Comparison of ENCODE assay signal across 8 mouse cellular contexts in genomic region chr1:178463712-178464111, GRCm38 (mm10). TPM values are rescaled to one million over a fixed set of nuclear protein-coding genes. Genes with fewer than 3 reads are reported as not detected.
DNase-seq lines count a peak whose midpoint lies in the region; ATAC-seq lines count a peak whose summit lies in the region.

No protein-coding gene starts in this region.

- no peaks in the 10 kb centered on the region for H3K27me3 ChIP-seq in hindbrain, embryonic 16.5 days (replicated peaks; ENCODE audit: control insufficient read depth, insufficient read depth, low read length)

- H3K36me3 ChIP-seq in hindbrain, embryonic 16.5 days (ENCODE audit: control insufficient read depth, insufficient read depth, low read length): no peaks in the 10 kb centered on the region

- H3K9ac ChIP-seq in hindbrain, embryonic 16.5 days (ENCODE audit: low read depth, low read length): no peak overlapping the region

- 2% methylated on average over 2 of the region's 2 CpGs for WGBS in hindbrain, embryonic 16.5 days

- H3K4me2 ChIP-seq in hindbrain, embryonic 16.5 days (ENCODE audit: low read length): no peak overlapping the region

- H3K9me3 ChIP-seq in hindbrain, embryonic 16.5 days (ENCODE audit: control insufficient read depth, low read length): no peaks in the 10 kb centered on the region

- no peak overlapping the region for H3K27ac ChIP-seq in hindbrain, embryonic 16.5 days (ENCODE audit: low read depth, low read length)

- DNase-seq in WW6 (ENCODE audit: low read depth, low spot score): peak; percentile 55
- DNase-seq in cerebellum, postnatal 4 days (ENCODE audit: low spot score in 2 of 2): peak; percentile 59 to 84
- DNase-seq in gastrocnemius, adult 18-20 months (ENCODE audit: low spot score): peak; percentile 76
- DNase-seq in left cerebral cortex, adult 11 months (ENCODE audit: low spot score): peak; percentile 75
- DNase-seq in lung, postnatal 36 days: peak; percentile 89
- peak; percentile 82 for DNase-seq in right cerebral cortex, adult 18-20 months
- DNase-seq in urinary bladder, postnatal 10 days (ENCODE audit: low spot score): peak; percentile 26

- no peak overlapping the region for H3K4me3 ChIP-seq in hindbrain, embryonic 16.5 days (ENCODE audit: low read length)

- ATAC-seq in hindbrain, embryonic 16.5 days: peak; percentile 91

- no peaks in the 10 kb centered on the region for H3K4me1 ChIP-seq in hindbrain, embryonic 16.5 days (ENCODE audit: control insufficient read depth, insufficient read depth, low read depth, low read length)

RNA-seq across cellular contexts. Expression of gene Efcab2, which starts 57.8 kb away (rescaled TPM):
- total RNA-seq in gastrocnemius, adult 18-20 months (2021): 10 to 100 TPM; 12.5 to 14.0 TPM
- polyA plus RNA-seq in hindbrain, embryonic 16.5 days (2015; fragmentation: Nextera tagmentation; extraction: Ambion mirVana): 12.4 and 13.3 TPM in 2 replicates

Comparison
In these comparisons a context has a peak if more than half of its experiments do, and no peak if none do; other contexts are left out.
1. DNase-seq: peak in every context shown above with its lines; median percentile 89 in lung, postnatal 36 days; 82 in right cerebral cortex, adult 18-20 months; 76 in gastrocnemius, adult 18-20 months; 75 in left cerebral cortex, adult 11 months; 72 in cerebellum, postnatal 4 days; 55 in WW6; 26 in urinary bladder, postnatal 10 days.